Mouse (Mus musculus): ENCODE measurements around the gene Gm45140.

Gene Gm45140

GRCm38 (mm10) chr6:87802462-87802861, 33.1 kb downstream of the Gm45140 start:
- DNase-seq (ENCODE audit: low spot score in 2 of 2), result no peak

DNA sequence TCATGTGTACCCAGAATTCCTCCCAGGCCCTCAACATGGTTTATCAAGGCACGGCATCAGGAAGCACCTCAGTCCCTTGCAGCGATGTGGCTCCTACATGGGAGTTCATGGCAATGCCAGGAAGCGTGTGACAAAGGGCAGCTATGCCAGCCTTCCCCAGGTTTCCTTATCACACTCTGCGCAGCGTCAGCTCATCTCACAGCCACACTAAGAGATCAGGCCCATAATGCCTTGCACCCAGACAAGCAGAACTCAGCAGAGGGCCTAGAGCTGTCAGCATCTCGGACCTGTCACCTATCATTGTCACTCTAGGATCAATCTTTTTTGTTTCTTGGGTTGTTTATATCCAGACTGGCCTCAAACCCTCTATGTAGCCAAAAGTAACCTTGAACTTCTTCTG, 36.0 kb downstream of the Gm45140 start:
- DNase-seq (ENCODE audit: low spot score in 2 of 2), result no peak

GRCm38 (mm10) chr6:87797321-87797720, 38.3 kb downstream of the Gm45140 start:
- no peak for DNase-seq (ENCODE audit: low spot score in 2 of 2)

GRCm38 (mm10) chr6:87796251-87796880, 39.2 kb downstream of the Gm45140 start:
- no peak for DNase-seq (ENCODE audit: low spot score in 2 of 2)

- no peak for DNase-seq (ENCODE audit: low spot score in 2 of 2)
Measured at GRCm38 (mm10) chr6:87795385-87796150, 40.0 kb downstream of the Gm45140 start.

DNA sequence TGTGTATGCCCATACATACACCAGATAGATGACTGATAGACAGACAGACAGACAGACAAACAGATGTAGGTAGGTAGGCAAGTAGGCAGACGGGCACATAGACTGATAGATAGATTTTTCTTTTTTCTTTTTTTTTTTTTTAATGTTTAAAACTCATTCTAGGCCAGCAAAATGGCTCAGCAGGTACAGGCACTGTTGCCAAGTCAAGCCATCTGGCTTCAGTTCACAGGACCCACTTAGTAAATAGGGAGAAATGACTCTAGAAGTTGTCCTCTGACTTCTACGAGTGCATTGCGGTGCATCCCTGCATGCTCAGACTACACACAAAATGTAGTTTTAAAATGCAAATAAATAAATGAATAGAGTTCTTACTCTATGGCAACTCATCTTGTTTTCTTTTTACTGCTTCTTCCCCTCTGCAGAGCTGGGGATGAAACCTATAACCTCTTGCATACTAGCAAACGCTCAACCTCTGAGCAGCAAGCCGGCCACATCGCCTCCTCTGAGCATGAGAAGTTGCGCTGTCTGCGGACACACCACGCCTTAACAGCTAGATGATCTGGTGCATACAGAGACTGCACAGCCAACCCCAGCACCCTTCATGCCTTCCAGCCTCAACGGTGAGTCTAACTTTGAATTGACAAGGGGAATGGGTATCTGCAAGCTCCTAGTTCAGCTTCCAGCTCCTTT, 41.6 kb downstream of the Gm45140 start:
- DNase-seq (ENCODE audit: low spot score in 2 of 2), result no peak

DNA sequence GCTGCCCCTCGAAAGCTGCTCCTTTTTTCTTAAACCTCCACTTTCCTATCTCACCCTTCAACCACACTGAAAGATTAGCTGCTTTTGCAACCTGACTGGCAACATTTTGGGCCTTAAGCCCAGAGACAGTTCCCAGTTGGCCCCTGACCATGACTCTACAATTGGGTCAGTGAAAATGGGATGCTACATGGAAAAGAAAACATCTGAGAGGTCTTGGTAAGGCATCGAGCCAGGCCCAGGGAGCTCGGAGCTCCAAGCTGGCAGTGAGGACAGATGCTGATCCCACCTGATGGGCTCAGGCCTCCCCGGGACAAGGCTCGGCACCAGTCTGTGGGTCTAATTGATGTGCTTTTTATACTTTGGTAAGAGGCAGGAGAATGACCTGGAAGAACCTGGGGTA, 43.8 kb downstream of the Gm45140 start:
- no peak for DNase-seq (ENCODE audit: low spot score in 2 of 2)

GRCm38 (mm10) chr6:87790779-87791480, 44.7 kb downstream of the Gm45140 start:
- no peak for DNase-seq (ENCODE audit: low spot score in 2 of 2)

DNA sequence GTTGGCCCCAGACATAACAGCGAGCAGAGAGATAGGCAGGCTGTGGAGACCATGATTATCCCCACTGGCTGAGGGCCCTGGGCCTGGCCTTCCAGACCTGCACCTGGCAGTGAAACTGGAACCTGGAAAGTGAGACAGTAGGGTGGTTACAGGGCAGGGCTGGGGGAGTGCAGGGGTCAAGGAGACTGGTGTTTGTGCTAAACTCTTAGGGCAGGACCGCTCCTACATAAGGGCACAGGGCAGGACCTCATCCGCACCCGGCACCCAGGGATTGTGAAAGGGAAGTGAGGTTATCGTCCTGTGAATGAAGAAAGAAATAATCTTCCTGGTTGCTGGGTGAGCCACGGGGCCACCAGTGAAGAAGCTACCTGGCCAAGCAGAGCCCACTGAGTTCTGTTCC, 45.8 kb downstream of the Gm45140 start:
- DNase-seq (ENCODE audit: low spot score in 2 of 2), result no peak

DNA sequence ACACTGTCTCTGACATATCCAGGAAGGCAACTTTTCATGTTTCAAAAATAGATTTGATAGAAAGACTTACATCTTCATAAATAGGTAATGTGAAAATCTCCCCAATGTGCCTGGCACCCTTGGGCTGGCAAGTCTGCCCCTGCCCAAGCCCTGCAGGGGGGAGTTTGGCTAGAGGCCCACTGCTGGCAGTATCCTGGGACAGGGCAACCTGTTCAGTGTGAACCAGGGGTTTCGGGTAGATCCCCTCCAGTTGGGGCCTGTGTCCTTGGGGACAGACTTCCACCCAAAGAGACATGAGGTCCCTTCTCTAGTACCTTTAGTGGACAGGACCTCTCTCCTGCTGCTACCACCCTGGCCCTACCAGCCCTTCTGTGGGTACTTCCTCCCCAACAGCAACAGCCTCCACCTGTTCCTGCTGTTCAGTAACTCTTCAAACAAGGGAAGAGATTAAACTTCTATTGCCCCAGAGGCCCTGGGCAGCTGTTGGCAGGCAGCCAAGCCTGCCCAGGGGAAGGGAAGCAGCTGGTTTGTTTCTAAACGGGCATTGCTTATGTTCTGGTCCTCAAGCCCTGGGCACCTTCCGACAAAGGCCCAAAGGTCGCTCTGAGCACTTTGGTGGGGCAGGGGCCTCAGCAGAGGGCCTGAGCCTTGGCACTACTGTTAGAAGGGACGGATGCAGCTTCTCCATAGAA, 46.6 kb downstream of the Gm45140 start:
- DNase-seq (ENCODE audit: low spot score in 2 of 2), result no peak

GRCm38 (mm10) chr6:87788266-87788895, 47.2 kb downstream of the Gm45140 start:
- DNase-seq (ENCODE audit: low spot score in 2 of 2), result no peak

DNA sequence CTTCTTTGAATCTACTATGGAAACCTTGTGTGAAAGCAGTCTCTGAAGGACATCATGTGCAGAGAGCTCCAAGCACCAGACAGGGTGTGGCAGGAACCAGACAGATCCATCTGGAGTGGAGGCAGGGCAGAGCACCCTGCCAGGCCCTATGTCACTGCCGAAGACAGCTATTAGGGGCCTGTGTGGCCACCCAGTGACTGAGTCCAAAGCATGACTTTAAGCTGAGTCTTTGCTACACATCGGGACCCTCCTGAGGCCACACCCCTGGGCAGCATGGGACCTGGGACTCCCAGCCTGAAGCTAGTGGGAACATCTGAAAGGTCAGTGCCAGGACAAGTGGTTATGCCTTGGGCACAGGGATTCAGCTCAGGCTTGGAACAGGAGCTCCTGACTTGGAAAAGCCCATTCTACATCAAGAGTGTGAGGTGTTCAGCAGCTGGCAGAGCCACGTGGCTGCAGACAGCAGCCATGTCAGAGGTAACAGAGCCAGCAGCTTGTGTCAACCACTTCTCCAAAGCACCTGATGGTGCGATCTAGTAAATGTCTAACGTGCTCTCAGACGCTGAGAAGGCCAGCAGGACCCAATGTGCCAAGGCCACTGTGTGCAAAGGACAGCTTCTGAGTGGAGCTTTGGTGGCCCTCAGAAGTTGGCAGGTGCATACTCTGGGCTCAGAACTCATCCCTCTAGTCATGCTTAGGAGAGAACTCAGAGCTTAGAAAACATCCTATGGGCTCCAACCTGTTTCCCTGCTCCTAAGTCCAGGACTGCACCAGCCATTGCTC, 48.3 kb downstream of the Gm45140 start:
- no peak for DNase-seq (ENCODE audit: low spot score in 2 of 2)

- DNase-seq (ENCODE audit: low spot score in 2 of 2), result no peak
Measured at GRCm38 (mm10) chr6:87786621-87787020, 49.0 kb downstream of the Gm45140 start.

- DNase-seq (ENCODE audit: low spot score in 2 of 2), result no peak
Measured at GRCm38 (mm10) chr6:87784033-87784432, 51.6 kb downstream of the Gm45140 start.

DNA sequence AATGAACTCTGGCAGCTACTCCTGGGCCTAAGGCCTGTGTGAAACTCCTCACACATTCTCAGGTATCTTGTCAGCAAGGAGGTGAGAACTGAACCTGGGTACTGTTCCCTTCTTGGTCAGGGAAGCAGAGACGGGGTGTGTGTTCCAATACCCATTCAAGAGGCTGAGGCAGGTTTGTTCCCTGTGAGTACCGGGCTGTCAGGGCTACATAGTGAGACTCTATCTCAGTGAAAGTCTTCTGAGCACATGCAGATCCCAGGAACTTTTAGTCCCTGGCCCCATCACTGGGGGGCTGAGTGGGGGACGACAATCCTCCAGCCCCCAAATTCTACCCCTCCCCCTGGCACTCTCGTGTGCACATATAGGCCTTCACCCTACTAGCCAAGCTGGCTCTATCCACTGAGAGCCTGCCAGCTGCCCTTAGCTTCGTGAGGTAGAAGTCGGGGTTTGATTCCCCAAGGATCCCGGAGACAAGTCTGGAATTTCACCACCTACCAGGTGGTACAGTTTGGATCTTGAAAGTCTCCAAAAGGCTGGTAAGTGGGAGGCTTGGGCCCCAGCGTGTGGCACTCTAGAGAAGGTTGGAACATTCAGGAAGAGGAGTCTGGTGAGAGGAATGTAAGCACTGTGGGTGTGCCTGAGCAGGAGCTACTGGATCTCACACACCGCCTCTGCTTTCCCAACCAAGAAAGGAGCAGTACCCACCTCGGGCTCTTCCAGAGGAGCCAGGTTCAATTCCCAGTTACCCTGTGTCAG, 54.9 kb downstream of the Gm45140 start:
- DNase-seq (ENCODE audit: low spot score in 2 of 2), result no peak

DNA sequence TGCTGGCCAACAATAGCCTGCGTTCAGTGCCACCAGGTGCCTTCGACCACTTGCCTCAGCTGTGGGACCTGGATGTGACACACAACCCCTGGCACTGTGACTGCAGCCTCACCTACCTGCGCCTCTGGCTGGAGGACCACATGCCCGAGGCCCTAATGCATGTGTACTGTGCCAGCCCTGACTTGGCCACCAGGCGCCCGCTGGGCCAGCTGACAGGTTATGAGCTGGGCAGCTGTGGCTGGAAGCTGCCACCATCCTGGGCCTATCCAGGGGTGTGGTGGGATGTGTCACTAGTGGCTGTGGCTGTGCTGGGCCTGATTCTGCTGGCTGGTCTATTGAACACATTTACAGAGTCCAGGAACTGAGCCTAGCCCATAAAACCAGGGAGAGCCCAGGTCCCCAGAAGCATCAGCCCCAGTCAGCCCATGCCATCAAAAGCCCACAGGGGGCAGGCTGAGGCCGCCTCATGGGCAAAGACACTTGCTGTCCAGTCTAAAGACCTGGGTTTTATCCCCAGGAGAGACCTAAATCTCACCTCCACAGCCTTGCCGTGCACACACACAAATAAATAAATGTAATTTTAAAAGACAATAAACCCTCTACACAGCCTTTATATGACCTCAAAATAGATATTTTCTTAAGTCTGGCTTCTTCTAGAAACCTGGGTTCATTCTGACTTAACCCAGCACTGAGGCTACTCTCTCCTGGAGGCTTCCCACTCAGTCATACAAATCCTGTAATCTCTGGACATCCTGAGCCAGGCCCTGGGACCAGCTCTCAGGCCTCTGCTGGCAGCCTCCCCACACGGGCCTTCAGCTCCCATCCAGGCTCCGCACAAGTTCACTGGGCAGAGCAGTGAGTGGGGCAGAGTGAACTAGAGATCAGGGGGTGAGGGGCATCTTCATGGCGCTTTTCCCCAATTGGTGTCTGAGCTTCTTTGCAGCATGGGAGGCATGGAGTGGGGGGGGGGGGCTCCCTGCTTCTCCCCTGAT, 56.1 kb downstream of the Gm45140 start:
- no peak for DNase-seq (ENCODE audit: low spot score in 2 of 2)

DNA sequence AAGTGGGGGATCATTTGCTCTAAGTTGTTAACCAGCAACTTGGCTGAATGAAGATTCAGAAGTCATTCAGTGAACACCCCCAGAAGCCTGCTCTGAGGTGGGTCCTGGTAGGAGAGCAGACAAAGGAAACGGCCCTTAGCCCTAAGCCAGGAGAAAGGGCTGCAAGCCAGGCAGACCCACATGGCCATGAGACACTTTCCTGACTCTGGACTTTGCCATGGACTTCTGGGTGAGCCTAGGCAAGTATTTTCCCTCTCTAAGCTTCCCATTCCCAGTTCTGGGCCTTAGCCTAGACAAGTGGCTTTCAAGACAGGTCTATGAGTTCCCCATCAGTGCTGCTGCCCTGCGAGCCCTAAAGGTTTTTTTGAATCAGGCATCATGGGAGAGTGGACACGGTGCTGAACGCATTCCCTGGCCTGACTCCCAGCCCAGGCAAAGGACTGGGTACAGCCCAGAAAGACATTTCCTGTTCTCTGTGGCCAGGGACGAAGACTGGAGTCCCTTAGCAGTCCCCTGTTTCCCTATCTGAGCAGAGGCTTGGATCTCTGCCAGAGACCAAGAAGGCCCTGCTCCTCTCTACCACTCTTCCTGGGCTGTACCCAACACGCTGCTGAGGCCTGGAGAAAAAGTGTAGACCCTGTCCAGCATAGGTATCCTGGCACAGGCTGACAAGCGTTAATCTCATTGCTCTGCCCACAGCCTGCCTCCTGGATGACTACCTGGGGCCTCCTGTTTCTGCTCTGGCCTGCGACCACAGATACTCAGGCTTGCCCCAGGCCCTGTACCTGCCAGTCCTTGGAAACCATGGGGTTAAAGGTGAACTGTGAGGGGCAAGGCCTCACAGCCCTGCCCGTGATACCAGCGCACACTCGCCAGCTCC, 57.1 kb downstream of the Gm45140 start:
- no peak for DNase-seq (ENCODE audit: low spot score in 2 of 2)
